Mouse (Mus musculus) heart, adult 9 months (tissue): ENCODE results near the gene Mb.
"Not testable (repeated sequence)": the region's sequence is repeated elsewhere in the genome, so short reads cannot be mapped to it uniquely, and the experiment has no call there.

Source experiments
- DNase-seq, 2 experiments: peaks; one replicate each; pipeline ENCODE4 v3.0.0; 2022; ENCODE audit warnings: low spot score in 2 of 2

The Mb gene

GRCm38 (mm10) chr15:77065259-77065852 lies 14.9 kb upstream of the Mb start:
- DNase-seq, result no peak

DNA sequence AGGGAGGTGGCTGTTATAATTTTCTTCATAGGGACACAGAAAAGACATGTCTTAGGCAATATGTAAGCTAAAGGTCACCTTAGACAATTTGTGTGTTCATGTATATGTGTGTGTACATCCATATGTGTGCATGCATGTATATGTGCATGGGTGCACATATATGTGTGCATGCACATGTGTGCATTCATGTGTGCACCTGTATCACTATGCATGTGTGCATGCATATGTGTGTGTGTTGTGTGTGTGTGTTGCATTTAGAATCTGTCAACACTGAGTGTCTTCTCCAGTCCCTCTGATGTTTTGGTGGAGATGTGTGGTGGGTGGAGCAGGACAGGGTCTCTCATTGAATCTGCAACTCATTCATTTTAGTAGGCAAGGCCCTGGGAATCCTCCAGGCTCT lies 12.3 kb upstream of the Mb start:
- no peak for DNase-seq

DNA sequence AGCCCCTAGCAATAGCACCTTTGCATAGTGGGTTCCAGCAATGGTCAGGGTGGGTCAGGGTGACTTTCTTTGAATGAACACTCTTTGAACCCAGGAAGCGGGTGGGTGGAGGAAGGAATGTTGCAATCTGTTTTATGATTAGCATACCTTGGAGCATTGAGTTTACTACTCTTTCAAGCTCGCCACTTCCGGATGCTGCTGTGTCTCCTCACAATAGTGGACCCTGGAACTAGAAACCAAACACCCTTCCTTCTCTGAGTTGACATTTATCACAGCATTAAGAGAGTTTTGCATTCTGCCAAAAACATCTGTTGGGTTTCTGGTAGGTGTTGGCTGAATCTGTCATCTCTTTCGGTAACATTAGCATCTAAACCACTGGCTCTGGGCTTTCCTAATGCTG lies 8.9 kb upstream of the Mb start:
- not testable (repeated sequence) for DNase-seq

GRCm38 (mm10) chr15:77058566-77058965 lies 8.1 kb upstream of the Mb start:
- DNase-seq, result no peak

DNA sequence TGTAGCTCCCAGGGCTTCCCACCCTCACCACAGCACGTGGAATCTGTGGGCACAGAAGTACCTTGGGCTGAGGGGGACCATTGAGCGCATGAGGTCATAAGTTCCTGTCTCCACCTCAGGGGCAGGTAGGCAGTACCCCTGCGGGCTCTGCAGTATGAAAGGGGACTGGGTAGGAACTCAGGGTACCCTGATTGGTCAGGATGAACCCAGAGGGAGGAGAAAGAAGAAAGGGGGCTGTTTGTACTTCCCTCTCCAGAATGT lies 6.3 kb upstream of the Mb start:
- no peak for DNase-seq

- DNase-seq, result no peak
These were observed 5.7 kb upstream of the Mb start for GRCm38 (mm10) chr15:77056001-77056790.

GRCm38 (mm10) chr15:77054611-77055175 lies 4.2 kb upstream of the Mb start:
- no peak for DNase-seq

GRCm38 (mm10) chr15:77053021-77053420 lies 2.6 kb upstream of the Mb start:
- DNase-seq, result no peak

DNA sequence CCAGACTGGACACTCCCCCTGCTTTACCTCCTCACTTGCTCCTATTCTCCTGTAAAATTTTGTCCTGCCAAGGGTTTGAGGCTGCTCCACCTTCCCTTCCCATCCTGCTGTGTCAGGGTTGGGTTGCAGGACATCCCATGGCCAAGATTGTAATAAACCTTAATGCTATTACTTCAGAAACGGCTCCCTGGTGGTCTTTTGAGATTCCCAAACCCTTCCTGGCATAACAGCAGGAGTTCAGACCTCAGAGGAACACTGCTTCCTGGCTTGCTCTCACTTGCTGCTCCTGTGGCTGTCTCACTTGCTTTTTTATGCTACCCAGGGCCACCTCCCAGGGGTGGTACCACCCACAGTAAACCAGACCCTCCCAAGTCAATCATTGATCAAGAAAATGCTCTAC lies 1.7 kb upstream of the Mb start:
- DNase-seq, result no peak

DNA sequence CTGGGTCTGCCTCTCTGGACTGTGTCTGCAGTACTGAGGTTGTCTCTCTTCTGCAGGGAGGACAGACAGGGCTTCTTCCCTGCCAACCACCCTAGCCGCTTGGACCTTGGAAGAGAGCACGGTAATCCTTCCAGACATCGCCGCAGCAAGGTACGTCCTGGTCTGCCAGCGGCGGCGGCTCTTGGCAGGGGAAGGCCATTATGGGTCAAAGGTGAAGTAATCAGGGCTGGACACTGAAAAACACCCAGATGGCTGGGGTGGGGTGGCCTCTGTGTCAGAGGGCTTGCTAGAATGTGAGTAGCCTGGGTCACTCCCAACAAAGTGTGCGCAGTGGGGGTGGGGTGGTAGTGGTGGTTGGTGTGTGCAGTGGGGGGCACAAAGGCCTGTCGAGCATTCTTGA lies 4.9 kb downstream of the Mb start:
- no peak for DNase-seq

GRCm38 (mm10) chr15:77044597-77045320 lies 5.7 kb downstream of the Mb start, which contains the start of gene Apol6:
Gene Apol6 (plus strand): TSS chr15:77044729.
- no peak for DNase-seq

- no peak for DNase-seq
These were observed 9.7 kb downstream of the Mb start for GRCm38 (mm10) chr15:77040784-77041183.

DNA sequence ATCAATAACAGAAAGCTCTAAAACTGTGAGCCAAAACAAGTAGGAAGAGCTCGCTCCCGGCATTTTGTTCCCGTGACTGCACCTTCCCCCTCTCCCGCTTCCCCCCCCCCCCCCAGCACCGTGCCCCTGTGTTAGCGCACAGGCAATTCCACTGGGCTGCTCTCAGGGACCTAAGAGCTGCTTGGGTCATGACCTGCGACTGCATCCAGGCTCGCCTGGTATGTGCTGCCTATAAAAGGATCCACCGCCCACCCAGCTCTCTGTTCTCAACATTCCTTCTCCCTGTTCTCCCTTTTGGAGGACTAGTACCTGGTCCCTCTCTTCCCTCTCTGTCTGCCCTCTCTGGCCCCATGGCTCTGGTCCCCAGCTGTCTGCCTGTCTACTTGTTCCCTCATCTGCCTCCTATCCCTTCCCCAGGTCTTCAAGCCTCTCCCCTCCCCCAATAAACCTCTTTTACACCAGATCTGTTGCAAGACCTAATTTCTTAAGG lies 11.2 kb downstream of the Mb start:
- no peak for DNase-seq

DNA sequence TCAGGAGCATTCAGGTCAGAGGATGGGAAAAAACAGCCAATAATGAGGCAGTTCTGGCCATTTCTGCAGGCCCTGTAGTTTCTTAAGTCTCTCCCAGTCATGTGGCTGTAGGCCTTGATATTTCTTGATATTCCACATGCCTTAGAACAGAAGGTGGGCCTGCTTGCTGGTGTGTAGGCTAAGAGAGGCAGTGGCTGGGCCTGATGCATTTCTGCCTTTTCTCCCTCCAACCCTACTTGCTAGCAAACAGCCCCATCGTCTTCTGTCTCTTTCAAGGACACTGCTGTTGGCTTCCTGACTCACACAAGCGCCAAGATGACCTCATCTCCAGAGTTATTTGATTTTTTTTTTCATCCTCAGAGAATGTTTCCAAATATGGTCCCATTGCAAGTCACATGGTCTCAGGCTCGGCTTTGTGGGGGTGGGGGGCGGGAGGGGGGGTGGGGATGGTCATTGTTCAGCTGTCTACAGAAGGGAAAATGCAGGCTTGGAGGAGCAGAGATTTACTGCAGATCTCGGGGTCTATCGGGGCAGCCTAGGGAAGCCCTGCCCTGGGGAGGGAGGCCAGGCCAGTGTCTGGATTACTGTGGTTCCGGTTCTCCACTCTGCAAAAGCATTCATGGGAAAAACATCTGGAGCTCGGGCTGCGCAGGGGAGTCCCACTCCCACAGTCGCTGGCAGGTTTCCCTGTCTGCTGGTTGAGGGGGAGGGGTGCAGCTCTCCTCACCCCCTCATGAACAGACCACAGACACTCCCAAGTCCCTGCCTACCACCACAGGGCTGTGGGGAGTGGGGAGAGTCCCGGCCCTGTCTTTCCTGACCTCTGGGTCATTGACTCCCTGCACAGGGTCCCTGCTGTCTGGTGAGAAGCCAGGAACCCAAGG lies 12.9 kb downstream of the Mb start:
- DNase-seq, result peak; percentile 90 to 96

- DNase-seq, result no peak
These were observed 13.5 kb downstream of the Mb start for GRCm38 (mm10) chr15:77036989-77037277.

DNA sequence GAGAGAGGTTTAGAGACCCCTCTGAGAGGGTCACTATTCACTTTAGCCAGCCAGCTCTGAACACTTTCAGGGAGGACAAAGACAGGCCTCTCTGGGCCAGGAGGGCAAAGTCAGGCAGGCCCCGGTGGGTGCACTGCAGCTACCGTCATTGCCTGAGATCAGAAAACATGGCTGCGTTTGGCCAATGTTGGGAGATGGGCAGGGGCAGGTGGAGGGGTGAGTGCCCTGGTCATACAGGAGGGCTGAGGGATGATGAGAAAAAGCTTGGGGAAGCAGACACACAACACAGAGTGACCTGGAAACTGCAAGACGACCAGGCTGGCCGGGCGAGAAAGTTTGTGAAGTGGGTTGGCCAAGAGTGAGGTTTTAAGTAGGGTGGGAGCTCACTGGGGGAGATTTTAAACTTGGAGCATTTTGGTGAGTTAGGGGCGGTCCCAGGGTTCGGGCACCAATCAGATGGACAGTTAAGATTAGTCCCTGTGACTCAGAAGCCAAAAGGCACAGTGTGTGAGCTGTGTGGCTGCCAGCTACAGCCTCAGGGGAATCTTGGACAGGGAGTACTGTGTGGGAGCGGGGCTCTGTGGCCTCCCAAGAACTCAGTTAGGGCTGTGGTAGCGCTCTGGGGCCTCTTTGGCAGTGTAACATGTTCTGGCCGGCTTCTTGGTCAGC lies 14.0 kb downstream of the Mb start:
- DNase-seq, result peak; percentile 90 to 92

GRCm38 (mm10) chr15:77035643-77036042 lies 14.8 kb downstream of the Mb start:
- no peak for DNase-seq

DNA sequence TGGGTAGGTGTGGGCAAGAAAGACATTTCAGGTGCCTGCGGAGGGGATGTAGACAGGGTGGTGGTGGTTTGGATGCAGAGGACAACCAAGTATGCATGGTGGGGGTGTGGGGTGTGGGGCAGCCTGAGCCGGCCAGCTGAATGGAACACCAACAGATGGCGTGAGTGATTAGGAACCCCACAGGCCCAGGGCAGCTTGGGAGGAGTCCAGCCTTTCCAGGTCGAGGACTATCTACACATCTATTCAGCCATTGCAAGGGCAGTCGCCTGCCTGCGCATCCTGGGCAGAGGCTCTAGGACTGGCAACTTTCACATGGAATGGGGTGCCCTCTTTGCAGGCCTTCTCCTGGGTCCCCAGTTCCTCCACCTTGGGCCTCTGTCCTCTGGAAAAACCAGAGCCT lies 15.9 kb downstream of the Mb start:
- no peak for DNase-seq

GRCm38 (mm10) chr15:77031271-77031670 lies 19.2 kb downstream of the Mb start:
- no peak for DNase-seq

DNA sequence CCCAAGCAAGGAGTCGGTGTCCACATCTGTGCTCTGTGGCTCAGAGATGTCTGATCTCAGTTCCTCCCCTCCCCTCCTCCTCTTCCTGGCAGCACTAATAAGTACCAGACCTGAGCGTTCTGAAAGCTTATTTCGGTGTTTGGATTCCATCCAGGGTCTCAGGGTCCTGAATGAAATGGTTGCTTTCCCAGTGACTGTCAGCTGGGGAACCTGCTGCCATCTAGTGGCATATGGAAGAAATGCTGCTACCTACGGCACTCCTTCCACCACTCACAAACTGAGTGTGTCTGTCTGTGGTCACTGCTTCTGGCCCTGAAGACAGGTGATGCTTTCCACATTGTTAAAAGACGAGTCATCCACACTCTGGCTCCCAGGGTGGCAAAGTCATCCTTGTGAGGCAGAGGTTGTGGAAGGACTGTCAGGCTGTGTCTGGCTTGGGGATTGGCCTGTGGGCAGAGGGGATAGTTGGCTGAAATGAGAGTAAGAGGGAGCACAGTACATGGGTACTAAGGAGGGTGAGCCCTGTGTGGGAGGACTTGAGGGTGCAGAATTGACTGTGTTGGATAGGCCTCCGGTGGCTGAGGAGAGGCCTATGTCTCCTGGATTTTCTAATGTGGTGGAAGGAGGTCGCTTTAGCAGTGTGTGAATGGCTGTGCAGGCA lies 21.0 kb downstream of the Mb start:
- DNase-seq, result peak; percentile 81 to 83

- DNase-seq, result peak; percentile 67 to 68
These were observed 22.8 kb downstream of the Mb start for GRCm38 (mm10) chr15:77027675-77028074.
